ENCODE assay signal across 9 mouse cellular contexts in genomic region chr9:64779628-64780027, GRCm38 (mm10). TPM values are rescaled to one million over a fixed set of nuclear protein-coding genes. Genes with fewer than 3 reads are reported as not detected.
A peak's percentile ranks its signal among the peaks of the same experiment; 100 is the strongest.
DNase-seq lines count a peak whose midpoint lies in the region; ATAC-seq lines count a peak whose summit lies in the region.
"Had no signal": no experiment of that assay in that cellular context is flagged by ENCODE, and none has a peak within 500 bp of the region (broad histone marks: within the 10 kb centered on the region; RNA-seq: fewer than 3 reads in every experiment).

No protein-coding gene starts in this region.

- no peaks in the 10 kb centered on the region for H3K27me3 ChIP-seq in embryonic facial prominence, embryonic 11.5 days (ENCODE audit: control insufficient read depth, insufficient read depth, low read length)
- no peaks in the 10 kb centered on the region for H3K27me3 ChIP-seq in embryonic facial prominence, embryonic 10.5 days (replicated peaks; ENCODE audit: low read depth, poor library complexity, severe bottlenecking)

- ATAC-seq in embryonic facial prominence, embryonic 11.5 days (replicated peaks; ENCODE audit: insufficient number of reproducible peaks, low FRiP score, low TSS enrichment, low read depth), result no peak

- no peaks in the 10 kb centered on the region for H3K36me3 ChIP-seq in embryonic facial prominence, embryonic 11.5 days (replicated peaks; ENCODE audit: control insufficient read depth, insufficient read depth, low read depth, low read length)
- no peaks in the 10 kb centered on the region for H3K36me3 ChIP-seq in embryonic facial prominence, embryonic 10.5 days (replicated peaks)

- H3K4me3 ChIP-seq in embryonic facial prominence, embryonic 11.5 days (ENCODE audit: low read depth, low read length), result no peak overlapping the region
- H3K4me3 ChIP-seq in embryonic facial prominence, embryonic 10.5 days, result no peak overlapping the region
- H3K4me3 ChIP-seq: myocyte had no signal

- H3K9ac ChIP-seq in embryonic facial prominence, embryonic 11.5 days (replicated peaks; ENCODE audit: low read length), result no peak overlapping the region

- WGBS in embryonic facial prominence, embryonic 11.5 days, result 47% methylated on average over 7 of the region's 7 CpGs
- WGBS in embryonic facial prominence, embryonic 10.5 days, result 44% methylated on average over 7 of the region's 7 CpGs

- no peaks in the 10 kb centered on the region for H3K4me1 ChIP-seq in embryonic facial prominence, embryonic 11.5 days (ENCODE audit: control insufficient read depth, insufficient read depth, low read length)
- peaks cover 6% of the 10 kb centered on the region for H3K4me1 ChIP-seq in embryonic facial prominence, embryonic 10.5 days

- H3K9me3 ChIP-seq in embryonic facial prominence, embryonic 11.5 days (replicated peaks; ENCODE audit: control insufficient read depth, low read length), result no peaks in the 10 kb centered on the region
- no peaks in the 10 kb centered on the region for H3K9me3 ChIP-seq in embryonic facial prominence, embryonic 10.5 days

- no peak overlapping the region for H3K27ac ChIP-seq in embryonic facial prominence, embryonic 11.5 days (replicated peaks; ENCODE audit: low read depth, low read length)
- no peak overlapping the region for H3K27ac ChIP-seq in embryonic facial prominence, embryonic 10.5 days (replicated peaks)

- DNase-seq in embryonic facial prominence, embryonic 11.5 days (ENCODE audit: low spot score), result peak; percentile 69
- DNase-seq in embryonic facial prominence, embryonic 10.5 days (ENCODE audit: low spot score), result no peak
- peak; percentile 38 for DNase-seq in lung, postnatal 10 days
- no peak for DNase-seq in lung, adult 18-20 months
- peak; percentile 22 for DNase-seq in embryo, embryonic 11.5 days (ENCODE audit: low read depth, low spot score)
- peak; percentile 83 for DNase-seq in retina, embryonic 14.5 days (ENCODE audit: low spot score)
- no peak for DNase-seq in urinary bladder, postnatal 36 days (ENCODE audit: low spot score in 2 of 2)
- no peak for DNase-seq in layer of hippocampus, postnatal 25 days (ENCODE audit: extremely low spot score in 1 of 2, low spot score in 1 of 2)

- no peak overlapping the region for H3K4me2 ChIP-seq in embryonic facial prominence, embryonic 11.5 days (ENCODE audit: low read depth, low read length)

RNA-seq across cellular contexts. Expression of gene Dennd4a, which starts 31.5 kb away (rescaled TPM):
- 5.6 and 8.5 TPM in 2 replicates for polyA plus RNA-seq in embryonic facial prominence, embryonic 11.5 days (2014; fragmentation: Nextera tagmentation; extraction: Ambion mirVana)
- 8.6 TPM in 2 replicates for polyA plus RNA-seq in embryonic facial prominence, embryonic 10.5 days (2016; fragmentation: Nextera tagmentation; extraction: Ambion mirVana)
- 10 to 100 TPM; 37.2 to 43.1 TPM for total RNA-seq in layer of hippocampus, postnatal 25 days (2021)

RNA-seq across cellular contexts. Expression of gene Rab11a, which starts 42.1 kb away (rescaled TPM):
- polyA plus RNA-seq in embryonic facial prominence, embryonic 11.5 days (2014; fragmentation: Nextera tagmentation; extraction: Ambion mirVana), result 286 and 290 TPM in 2 replicates
- 247 and 254 TPM in 2 replicates for polyA plus RNA-seq in embryonic facial prominence, embryonic 10.5 days (2016; fragmentation: Nextera tagmentation; extraction: Ambion mirVana)
- 100 to 1,000 TPM; 241 to 253 TPM for total RNA-seq in layer of hippocampus, postnatal 25 days (2021)

Comparison
In these comparisons a context has a peak if more than half of its experiments do, and no peak if none do; other contexts are left out.
1. DNase-seq: peak in embryonic facial prominence, embryonic 11.5 days (single experiment), lung, postnatal 10 days (single experiment), embryo, embryonic 11.5 days (single experiment) and retina, embryonic 14.5 days (single experiment); none in embryonic facial prominence, embryonic 10.5 days (single experiment), lung, adult 18-20 months (0 of 2), urinary bladder, postnatal 36 days (0 of 2) and layer of hippocampus, postnatal 25 days (0 of 2).